Mouse (Mus musculus) kidney, adult 2 months (tissue): Measurements from ENCODE around the gene Olfr332.

ENCODE experiments used
- CTCF ChIP-seq: fragments of 200-500 bp; conservative IDR thresholded peaks from 2 replicates; pipeline ENCODE4 v1.5.1; 2011; ENCODE audit warnings: low read depth, mild to moderate bottlenecking, control low read depth, low read length, moderate library complexity, mixed read lengths; ENCODE audit not compliant: insufficient read depth, insufficient read length
- POLR2A ChIP-seq: fragments of 200-500 bp; IDR thresholded peaks from one replicate; pipeline ENCODE4 v1.6.1; 2011; ENCODE audit warnings: low read depth, low read length, control low read depth

DNA sequence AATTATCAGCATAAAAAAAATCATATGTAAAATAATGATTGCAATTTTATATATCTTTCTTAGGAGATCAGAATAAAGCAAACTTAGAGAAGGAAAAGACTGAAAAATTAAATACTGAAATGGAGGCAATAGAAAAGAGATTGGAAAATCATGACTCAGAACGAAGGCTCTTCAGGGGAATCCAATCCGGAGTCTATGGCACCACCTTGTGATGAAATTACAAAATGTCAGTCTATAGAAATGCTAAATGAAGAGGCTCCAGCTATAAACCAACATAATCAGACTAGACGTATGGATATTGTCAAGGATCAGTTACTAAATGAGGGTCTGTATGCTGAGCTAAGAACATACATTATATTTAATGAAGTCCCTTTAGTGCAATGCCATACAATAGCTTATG is 6.9 kb upstream of the Olfr332 start:
- TF ChIP-seq POLR2A (no peak), CTCF (no peak)
